Mouse (Mus musculus): ENCODE results near the gene AC124502.3.

DNA sequence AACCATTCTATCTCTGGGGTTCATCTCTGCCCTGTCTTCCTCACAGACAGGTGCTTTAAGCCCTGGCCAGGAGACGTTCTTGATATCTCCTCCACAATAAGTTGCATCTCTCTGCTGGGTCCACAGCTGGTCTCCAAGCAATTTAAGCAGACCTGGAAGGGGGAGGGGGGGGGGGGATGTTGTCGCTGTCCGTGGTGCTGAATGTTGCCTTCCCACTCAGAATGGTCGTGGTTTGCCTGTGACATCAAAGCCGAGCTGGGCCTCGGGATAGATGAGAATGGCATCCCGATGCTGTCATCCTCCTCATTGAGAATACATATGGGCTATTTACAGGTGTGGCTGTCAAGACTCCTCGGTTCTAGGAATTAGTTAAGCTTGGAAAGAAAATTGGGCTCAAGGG lies 46.3 kb upstream of the AC124502.3 start:
- no peak for TF ChIP-seq POLR2A (IDR thresholded peaks at IDR 0.05; ENCODE audit: control insufficient read depth, low read depth, low read length)
- no peak for TF ChIP-seq CTCF (IDR thresholded peaks at IDR 0.05; ENCODE audit: control insufficient read depth, insufficient read depth, insufficient replicate concordance, low read depth, low read length)
